Mouse (Mus musculus): ENCODE measurements at regions not wholly inside any gene's neighbourhood (a gene's known extent, or its start where the extent isn't known, plus 50 kb on each side); places are given as distances from the start of the nearest gene placed in this dataset.

DNA sequence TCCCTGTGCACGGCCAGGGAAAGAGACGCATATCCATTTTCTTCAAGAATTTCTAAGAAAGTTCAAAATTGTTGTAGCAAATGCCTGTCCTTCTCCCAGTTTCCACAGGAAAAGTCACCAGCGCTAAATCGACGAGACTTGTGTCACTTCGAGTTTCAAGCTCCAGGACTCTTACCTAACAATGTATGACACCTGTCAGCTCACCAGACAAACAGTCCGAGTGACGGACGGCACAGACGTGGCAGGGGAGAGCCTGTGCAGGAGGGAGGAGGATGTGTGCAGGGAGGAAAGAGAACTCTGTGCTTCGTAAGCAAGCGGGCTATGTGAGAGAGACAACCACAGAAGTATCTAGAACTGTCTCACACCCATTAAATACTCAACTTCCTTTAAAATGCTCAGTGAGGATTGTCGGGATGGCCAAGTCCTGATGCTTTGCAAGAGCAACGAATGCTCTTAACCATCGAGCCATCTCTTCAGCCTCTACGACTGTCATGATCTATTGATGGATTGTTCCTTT is 109.7 kb upstream of the Dapk1 start:
- TF ChIP-seq EP300 (IDR thresholded peaks at IDR 0.05; ENCODE audit: low read depth) (no peak), CTCF (IDR thresholded peaks at IDR 0.05; ENCODE audit: low read depth) (no peak)

All from liver, postnatal 0 days (tissue).